Mouse (Mus musculus) spleen, adult 2 months (tissue): Measurements from ENCODE around the gene Rrnad1. TPM values are rescaled to one million over a fixed set of nuclear protein-coding genes. Genes with fewer than 3 reads are reported as not detected.

ENCODE experiments used
- DNase-seq, 2 experiments: peaks; one replicate each; pipeline versions ENCODE4 v3.0.0 to v3.0.0-alpha.2; 2012 to 2021; ENCODE audit warnings: low spot score in 2 of 2, low read depth in 1 of 2
- H3K27ac ChIP-seq: fragments of 200-500 bp; 2 replicates; pipeline ENCODE4 v1.5.1; 2012; ENCODE audit warnings: low read length, inconsistent platforms; ENCODE audit not compliant: insufficient read depth
- H3K27me3 ChIP-seq: fragments of 200-500 bp; 2 replicates; pipeline ENCODE4 v1.6.1; 2012; ENCODE audit warnings: mild to moderate bottlenecking, moderate library complexity, low read length, inconsistent platforms; ENCODE audit not compliant: control insufficient read depth, insufficient read depth
- H3K36me3 ChIP-seq: fragments of 200-500 bp; 2 replicates; pipeline ENCODE4 v1.6.1; 2012; ENCODE audit warnings: mild to moderate bottlenecking, low read length, inconsistent platforms; ENCODE audit not compliant: control insufficient read depth, insufficient read depth
- H3K4me1 ChIP-seq: fragments of 200-500 bp; 2 replicates; pipeline ENCODE4 v1.6.1; 2011; ENCODE audit warnings: inconsistent platforms; ENCODE audit not compliant: control insufficient read depth, insufficient read depth, insufficient read length
- H3K4me3 ChIP-seq: fragments of 200-500 bp; 2 replicates; pipeline ENCODE4 v1.5.1; 2011; ENCODE audit warnings: mild to moderate bottlenecking, inconsistent platforms; ENCODE audit not compliant: insufficient read depth, insufficient read length; ENCODE audit errors: extremely low read depth
- CTCF ChIP-seq: fragments of 200-500 bp; IDR thresholded peaks from 2 replicates; pipeline ENCODE4 v1.5.1; 2011; ENCODE audit warnings: mild to moderate bottlenecking, inconsistent platforms; ENCODE audit not compliant: insufficient read depth, insufficient read length, insufficient replicate concordance; ENCODE audit errors: extremely low read depth
- POLR2A ChIP-seq: fragments of 200-500 bp; IDR thresholded peaks from 2 replicates; pipeline ENCODE4 v1.6.1; 2011; ENCODE audit warnings: low read depth, low read length, inconsistent platforms
- WGBS: fragments of 180-500 bp; shearing (Covaris S2); methylation state at CpG from one replicate; pipeline ENCODE4 v1.1.7; 2018; 5-methylcytosine and 5-hydroxymethylcytosine counted together
- polyA plus RNA-seq: library from polyadenylated mRNA; depleted of rRNA; stranded (reverse); fragments of >200 nt; gene quantifications from 2 replicates; pipeline ENCODE4 v1.2.3, GENCODE M21; 2012

Gene Rrnad1
- polyA plus RNA-seq, 1 experiment, result 35.6 TPM

GRCm38 (mm10) chr3:87948378-87949265 is 18.1 kb upstream of the Rrnad1 start, which contains the start of gene Crabp2:
Gene Crabp2, plus strand, starts transcription at chr3:87948666.
- Histone ChIP-seq H3K27me3 (peaks cover 31% of the 10 kb centered on the region), H3K4me3 (no peak within 1 kb of the TSS), H3K4me1 (no peaks in the 10 kb centered on the region; the same call in 1 of the 2 replicates), H3K27ac (no peak within 1 kb of the TSS), H3K36me3 (no peaks in the 10 kb centered on the region)
- no peak for TF ChIP-seq POLR2A
- TF ChIP-seq CTCF, result no peak
- 8% methylated on average over 35 of the region's 35 CpGs for WGBS
- no peak for DNase-seq

GRCm38 (mm10) chr3:87947811-87948199 is 17.3 kb upstream of the Rrnad1 start:
- DNase-seq, result no peak
- H3K27ac ChIP-seq, result no peak overlapping the region
- H3K4me3 ChIP-seq, result no peak overlapping the region
- H3K27me3 ChIP-seq, result peaks cover 28% of the 10 kb centered on the region
- H3K36me3 ChIP-seq, result peaks cover 1% of the 10 kb centered on the region; the same call in 1 of the 2 replicates
- TF ChIP-seq CTCF (no peak), POLR2A (no peak)
- 2% methylated on average over 17 of the region's 17 CpGs for WGBS
- H3K4me1 ChIP-seq, result no peaks in the 10 kb centered on the region; the same call in 1 of the 2 replicates

GRCm38 (mm10) chr3:87947056-87947810 is 16.7 kb upstream of the Rrnad1 start:
- no peaks in the 10 kb centered on the region; the same call in 1 of the 2 replicates for H3K4me1 ChIP-seq
- H3K27ac ChIP-seq, result no peak overlapping the region
- TF ChIP-seq POLR2A (no peak), CTCF (no peak)
- H3K27me3 ChIP-seq, result peaks cover 25% of the 10 kb centered on the region
- no peak for DNase-seq
- peaks cover 2% of the 10 kb centered on the region; the same call in 1 of the 2 replicates for H3K36me3 ChIP-seq
- WGBS, result 7% methylated on average over 26 of the region's 26 CpGs
- H3K4me3 ChIP-seq, result no peak overlapping the region

GRCm38 (mm10) chr3:87946541-87946860 is 16.0 kb upstream of the Rrnad1 start:
- 18% methylated on average over 1 of the region's 1 CpGs for WGBS
- H3K36me3 ChIP-seq, result peaks cover 3% of the 10 kb centered on the region
- H3K27ac ChIP-seq, result no peak overlapping the region
- no peak for TF ChIP-seq CTCF
- TF ChIP-seq POLR2A, result no peak
- no peak for DNase-seq
- H3K4me3 ChIP-seq, result no peak overlapping the region
- H3K27me3 ChIP-seq, result peaks cover 21% of the 10 kb centered on the region
- H3K4me1 ChIP-seq, result no peaks in the 10 kb centered on the region; the same call in 1 of the 2 replicates

- no peak for DNase-seq
- Histone ChIP-seq H3K27me3 (peaks cover 21% of the 10 kb centered on the region), H3K4me3 (no peak overlapping the region), H3K4me1 (no peaks in the 10 kb centered on the region; the same call in 1 of the 2 replicates), H3K27ac (no peak overlapping the region), H3K36me3 (peaks cover 7% of the 10 kb centered on the region)
- TF ChIP-seq POLR2A (no peak), CTCF (no peak)
- WGBS, result 49% methylated on average over 12 of the region's 12 CpGs
These were observed 15.4 kb upstream of the Rrnad1 start for GRCm38 (mm10) chr3:87945781-87946540.

GRCm38 (mm10) chr3:87944838-87945600 is 14.5 kb upstream of the Rrnad1 start:
- Histone ChIP-seq H3K4me3 (no peak overlapping the region), H3K27me3 (peaks cover 18% of the 10 kb centered on the region), H3K36me3 (peaks cover 12% of the 10 kb centered on the region), H3K27ac (no peak overlapping the region), H3K4me1 (no peaks in the 10 kb centered on the region; the same call in 1 of the 2 replicates)
- 51% methylated on average over 4 of the region's 4 CpGs for WGBS
- TF ChIP-seq POLR2A (no peak), CTCF (no peak)
- DNase-seq, result no peak
